ENCODE assay signal across 10 mouse cellular contexts in genomic region chr7:101676033-101676761, GRCm38 (mm10). TPM values are rescaled to one million over a fixed set of nuclear protein-coding genes. Genes with fewer than 3 reads are reported as not detected.
A peak's percentile ranks its signal among the peaks of the same experiment; 100 is the strongest.
DNase-seq lines count a peak whose midpoint lies in the region; ATAC-seq and TF ChIP-seq lines count a peak whose summit lies in the region.
"Had no signal": no experiment of that assay in that cellular context is flagged by ENCODE, and none has a peak within 500 bp of the region (broad histone marks: within the 10 kb centered on the region; RNA-seq: fewer than 3 reads in every experiment).

No protein-coding gene starts in this region.

- no peak for TF ChIP-seq CTCF in lung, embryonic 14.5 days (IDR thresholded peaks at IDR 0.05; ENCODE audit: low read depth)
- no peak for TF ChIP-seq CTCF in stomach, postnatal 0 days (IDR thresholded peaks at IDR 0.05; ENCODE audit: low read depth)

- peak; percentile 36 for DNase-seq in lung, embryonic 14.5 days
- no peak for DNase-seq in lung, postnatal 4 days
- DNase-seq in lung, postnatal 36 days = peak; percentile 70
- no peak for DNase-seq in stomach, postnatal 0 days (ENCODE audit: low spot score)
- no peak for DNase-seq in yolk sac, embryonic 10.5 days (ENCODE audit: low spot score)
- no peak for DNase-seq in T-cell, adult 2 months (ENCODE audit: low spot score)
- no peak for DNase-seq in kidney, postnatal 25 days
- DNase-seq: adrenal gland, postnatal 25 days; gastrocnemius, postnatal 10 days had no signal

- no peaks in the 10 kb centered on the region for H3K9me3 ChIP-seq in lung, embryonic 14.5 days (ENCODE audit: low read depth, low read length)
- no peaks in the 10 kb centered on the region for H3K9me3 ChIP-seq in heart, embryonic 15.5 days (replicated peaks)
- H3K9me3 ChIP-seq in stomach, postnatal 0 days (ENCODE audit: control insufficient read depth, low read length) = no peaks in the 10 kb centered on the region

- no peak overlapping the region for H3K4me3 ChIP-seq in lung, embryonic 14.5 days (ENCODE audit: low read depth, low read length)
- no peak overlapping the region for H3K4me3 ChIP-seq in heart, embryonic 15.5 days
- H3K4me3 ChIP-seq in stomach, postnatal 0 days (ENCODE audit: low read depth, low read length) = no peak overlapping the region

- peak overlapping the region; percentile 60 for H3K27ac ChIP-seq in lung, embryonic 14.5 days (ENCODE audit: low read depth)
- H3K27ac ChIP-seq in heart, embryonic 15.5 days = peak overlapping the region; percentile 83
- H3K27ac ChIP-seq in stomach, postnatal 0 days (replicated peaks) = no peak overlapping the region

- no peak for TF ChIP-seq EP300 in stomach, postnatal 0 days (optimal IDR thresholded peaks at IDR 0.05)

- no peak overlapping the region for H3K4me2 ChIP-seq in lung, embryonic 14.5 days
- peak overlapping the region; percentile 37 for H3K4me2 ChIP-seq in heart, embryonic 15.5 days
- H3K4me2 ChIP-seq in stomach, postnatal 0 days (replicated peaks; ENCODE audit: low read depth) = no peak overlapping the region

- ATAC-seq in lung, embryonic 14.5 days (ENCODE audit: insufficient read depth) = peak; percentile 39; the same call in 1 of the 2 replicates
- peak; percentile 73 for ATAC-seq in heart, embryonic 15.5 days (replicated peaks; ENCODE audit: insufficient number of reproducible peaks, insufficient read depth, low FRiP score, low read depth)
- 0 out of 2 replicates have a peak, but pooled peaks have one; percentile 47 for ATAC-seq in stomach, postnatal 0 days (ENCODE audit: low FRiP score, low TSS enrichment)

- H3K36me3 ChIP-seq in lung, embryonic 14.5 days (ENCODE audit: insufficient read depth) = no peaks in the 10 kb centered on the region
- H3K36me3 ChIP-seq in heart, embryonic 15.5 days = no peaks in the 10 kb centered on the region
- no peaks in the 10 kb centered on the region for H3K36me3 ChIP-seq in stomach, postnatal 0 days (ENCODE audit: control insufficient read depth, insufficient read depth, low read length)

- WGBS in lung, embryonic 14.5 days = 27% methylated on average over 6 of the region's 6 CpGs
- 24% methylated on average over 6 of the region's 6 CpGs for WGBS in heart, embryonic 15.5 days
- WGBS in stomach, postnatal 0 days = 43% methylated on average over 6 of the region's 6 CpGs

- no peaks in the 10 kb centered on the region for H3K27me3 ChIP-seq in lung, embryonic 14.5 days (ENCODE audit: insufficient read depth, low read length)
- H3K27me3 ChIP-seq in heart, embryonic 15.5 days = no peaks in the 10 kb centered on the region
- H3K27me3 ChIP-seq in stomach, postnatal 0 days (ENCODE audit: control insufficient read depth, insufficient read depth, low read length) = no peaks in the 10 kb centered on the region

- H3K4me1 ChIP-seq in lung, embryonic 14.5 days (ENCODE audit: insufficient read depth) = peaks cover 9% of the 10 kb centered on the region
- H3K4me1 ChIP-seq in heart, embryonic 15.5 days (replicated peaks) = peaks cover 34% of the 10 kb centered on the region
- no peaks in the 10 kb centered on the region for H3K4me1 ChIP-seq in stomach, postnatal 0 days (replicated peaks; ENCODE audit: control insufficient read depth, insufficient read depth)

- H3K9ac ChIP-seq in lung, embryonic 14.5 days = no peak overlapping the region
- no peak overlapping the region for H3K9ac ChIP-seq in heart, embryonic 15.5 days
- no peak overlapping the region for H3K9ac ChIP-seq in stomach, postnatal 0 days (ENCODE audit: low read length)

RNA-seq across cellular contexts. Expression of gene Clpb, which starts 12.8 kb away (rescaled TPM):
- polyA plus RNA-seq in lung, embryonic 14.5 days (2014; fragmentation: Nextera tagmentation; extraction: Ambion mirVana) = 55.6 and 56.5 TPM in 2 replicates
- polyA plus RNA-seq in heart, embryonic 15.5 days (2015; fragmentation: Nextera tagmentation; extraction: Ambion mirVana) = 43.8 and 54.9 TPM in 2 replicates
- polyA plus RNA-seq in stomach, postnatal 0 days (2015; fragmentation: Nextera tagmentation; extraction: Ambion mirVana) = 38.6 and 40.2 TPM in 2 replicates

Comparison
In these comparisons a context has a peak if more than half of its experiments do, and no peak if none do; other contexts are left out.
1. DNase-seq: peak in lung, embryonic 14.5 days (single experiment) and lung, postnatal 36 days (single experiment); none in lung, postnatal 4 days (0 of 2), stomach, postnatal 0 days (single experiment), yolk sac, embryonic 10.5 days (single experiment), T-cell, adult 2 months (single experiment) and kidney, postnatal 25 days (0 of 2).
2. Peak in every context shown above with its lines, with median percentiles within 50 percentile points of each other: ATAC-seq.